Mouse (Mus musculus) neural tube, embryonic 15.5 days (tissue): Measurements from ENCODE around the gene Gpr85. TPM values are rescaled to one million over a fixed set of nuclear protein-coding genes. Genes with fewer than 3 reads are reported as not detected.

Experiments used
- ATAC-seq: fragments of 200-750 bp; cut with Nextera tagmentation; 2 replicates; pipeline ENCODE4 v1.8.0; 2017; ENCODE audit warnings: mild to moderate bottlenecking, moderate TSS enrichment, moderate library complexity; ENCODE audit not compliant: low FRiP score
- H3K27ac ChIP-seq: fragments of 300-500 bp; sonication (generic); replicated peaks from 2 replicates; pipeline ENCODE4 v1.5.1; 2015; ENCODE audit warnings: mild to moderate bottlenecking, inconsistent platforms
- H3K27me3 ChIP-seq: fragments of 300-500 bp; sonication (generic); replicated peaks from 2 replicates; pipeline ENCODE4 v1.6.1; 2015; ENCODE audit warnings: inconsistent platforms
- H3K36me3 ChIP-seq: fragments of 300-500 bp; sonication (generic); 2 replicates; pipeline ENCODE4 v1.6.1; 2015; ENCODE audit warnings: inconsistent platforms
- H3K4me1 ChIP-seq: fragments of 300-500 bp; sonication (generic); 2 replicates; pipeline ENCODE4 v1.6.1; 2015; ENCODE audit warnings: inconsistent platforms
- H3K4me2 ChIP-seq: fragments of 300-500 bp; sonication (generic); 2 replicates; pipeline ENCODE4 v1.6.1; 2015; ENCODE audit warnings: inconsistent platforms, mild to moderate bottlenecking, moderate library complexity
- H3K4me3 ChIP-seq: fragments of 300-500 bp; sonication (generic); replicated peaks from 2 replicates; pipeline ENCODE4 v1.5.1; 2015; ENCODE audit warnings: mild to moderate bottlenecking, inconsistent platforms
- H3K9ac ChIP-seq: fragments of 300-500 bp; sonication (generic); replicated peaks from 2 replicates; pipeline ENCODE4 v1.6.1; 2015; ENCODE audit warnings: mild to moderate bottlenecking, inconsistent platforms
- H3K9me3 ChIP-seq: fragments of 300-500 bp; sonication (generic); replicated peaks from 2 replicates; pipeline ENCODE4 v1.6.1; 2016; ENCODE audit warnings: inconsistent platforms
- WGBS: fragments of 180-500 bp; shearing (Covaris S2); methylation state at CpG from one replicate; pipeline ENCODE4 v1.1.7; 2015; ENCODE audit warnings: mixed read lengths; 5-methylcytosine and 5-hydroxymethylcytosine counted together
- polyA plus RNA-seq: library from polyadenylated mRNA; unstranded; fragments of >200 nt; fragmentation: Nextera tagmentation; extraction: Ambion mirVana; gene quantifications from 2 replicates; pipeline ENCODE4 v1.2.1, GENCODE M21; 2015

Gene Gpr85
- 100 and 119 TPM in 2 replicates for polyA plus RNA-seq

- Histone ChIP-seq H3K4me2 (peak within 1 kb of the TSS; percentile 73), H3K27ac (peak within 1 kb of the TSS; percentile 99), H3K9me3 (no peaks in the 10 kb centered on the region), H3K9ac (peak within 1 kb of the TSS; percentile 90), H3K4me3 (peak within 1 kb of the TSS; percentile 71), H3K4me1 (no peaks in the 10 kb centered on the region), H3K27me3 (no peaks in the 10 kb centered on the region), H3K36me3 (no peaks in the 10 kb centered on the region)
- WGBS = 24% methylated on average over 18 of the region's 18 CpGs
- peak; percentile 48 for ATAC-seq
Observed at GRCm38 (mm10) chr6:13839345-13840054, at the start of gene Gpr85. Gpr85 (minus strand) TSS chr6:13839942.

GRCm38 (mm10) chr6:13884877-13885592 lies 45.3 kb upstream of the Gpr85 start:
- Histone ChIP-seq H3K4me2 (no peak overlapping the region), H3K27ac (no peak overlapping the region), H3K9me3 (no peaks in the 10 kb centered on the region), H3K4me1 (no peaks in the 10 kb centered on the region), H3K4me3 (no peak overlapping the region), H3K9ac (no peak overlapping the region), H3K27me3 (no peaks in the 10 kb centered on the region), H3K36me3 (no peaks in the 10 kb centered on the region)
- ATAC-seq = no peak
- 92% methylated on average over 3 of the region's 3 CpGs for WGBS

GRCm38 (mm10) chr6:13882919-13883318 lies 43.2 kb upstream of the Gpr85 start:
- no peak for ATAC-seq
- H3K27me3 ChIP-seq = no peaks in the 10 kb centered on the region
- no peak overlapping the region for H3K4me3 ChIP-seq
- no peaks in the 10 kb centered on the region for H3K4me1 ChIP-seq
- H3K4me2 ChIP-seq = no peak overlapping the region
- no peak overlapping the region for H3K9ac ChIP-seq
- H3K27ac ChIP-seq = no peak overlapping the region
- no peaks in the 10 kb centered on the region for H3K36me3 ChIP-seq
- no peaks in the 10 kb centered on the region for H3K9me3 ChIP-seq

- Histone ChIP-seq H3K36me3 (no peaks in the 10 kb centered on the region), H3K27me3 (no peaks in the 10 kb centered on the region), H3K9me3 (no peaks in the 10 kb centered on the region), H3K4me3 (no peak overlapping the region), H3K4me2 (no peak overlapping the region), H3K9ac (no peak overlapping the region), H3K4me1 (peaks cover 10% of the 10 kb centered on the region), H3K27ac (no peak overlapping the region)
- no peak for ATAC-seq
- WGBS = 92% methylated on average over 2 of the region's 2 CpGs
Observed at GRCm38 (mm10) chr6:13873959-13874358, 34.2 kb upstream of the Gpr85 start.

GRCm38 (mm10) chr6:13872076-13872475 lies 32.3 kb upstream of the Gpr85 start:
- ATAC-seq = no peak
- H3K27me3 ChIP-seq = no peaks in the 10 kb centered on the region
- H3K9me3 ChIP-seq = no peaks in the 10 kb centered on the region
- peak overlapping the region; percentile 57 for H3K4me2 ChIP-seq
- H3K36me3 ChIP-seq = no peaks in the 10 kb centered on the region
- WGBS = 64% methylated on average over 7 of the region's 7 CpGs
- peaks cover 10% of the 10 kb centered on the region for H3K4me1 ChIP-seq
- peak overlapping the region; percentile 64; the same call in 1 of the 2 replicates for H3K4me3 ChIP-seq
- H3K9ac ChIP-seq = no peak overlapping the region
- no peak overlapping the region for H3K27ac ChIP-seq

GRCm38 (mm10) chr6:13871625-13871958 lies 31.9 kb upstream of the Gpr85 start:
- ATAC-seq = peak; percentile 84
- Histone ChIP-seq H3K27me3 (no peaks in the 10 kb centered on the region), H3K27ac (peak overlapping the region; percentile 65), H3K4me1 (peaks cover 10% of the 10 kb centered on the region), H3K36me3 (no peaks in the 10 kb centered on the region), H3K4me3 (peak overlapping the region; percentile 64), H3K9me3 (no peaks in the 10 kb centered on the region), H3K9ac (no peak overlapping the region; the same call in 1 of the 2 replicates), H3K4me2 (peak overlapping the region; percentile 57)
- WGBS = 3% methylated on average over 7 of the region's 7 CpGs

GRCm38 (mm10) chr6:13870919-13871624 lies 31.3 kb upstream of the Gpr85 start, which contains the start of gene 2610001J05Rik:
2610001J05Rik (minus strand) TSS chr6:13871518.
- H3K36me3 ChIP-seq = no peaks in the 10 kb centered on the region
- H3K4me3 ChIP-seq = peak within 1 kb of the TSS; percentile 64
- ATAC-seq = peak; percentile 100
- peaks cover 10% of the 10 kb centered on the region for H3K4me1 ChIP-seq
- no peaks in the 10 kb centered on the region for H3K27me3 ChIP-seq
- H3K27ac ChIP-seq = peak within 1 kb of the TSS; percentile 65
- no peaks in the 10 kb centered on the region for H3K9me3 ChIP-seq
- WGBS = 1% methylated on average over 19 of the region's 19 CpGs
- peak within 1 kb of the TSS; percentile 63 for H3K9ac ChIP-seq
- H3K4me2 ChIP-seq = peak within 1 kb of the TSS; percentile 57

DNA sequence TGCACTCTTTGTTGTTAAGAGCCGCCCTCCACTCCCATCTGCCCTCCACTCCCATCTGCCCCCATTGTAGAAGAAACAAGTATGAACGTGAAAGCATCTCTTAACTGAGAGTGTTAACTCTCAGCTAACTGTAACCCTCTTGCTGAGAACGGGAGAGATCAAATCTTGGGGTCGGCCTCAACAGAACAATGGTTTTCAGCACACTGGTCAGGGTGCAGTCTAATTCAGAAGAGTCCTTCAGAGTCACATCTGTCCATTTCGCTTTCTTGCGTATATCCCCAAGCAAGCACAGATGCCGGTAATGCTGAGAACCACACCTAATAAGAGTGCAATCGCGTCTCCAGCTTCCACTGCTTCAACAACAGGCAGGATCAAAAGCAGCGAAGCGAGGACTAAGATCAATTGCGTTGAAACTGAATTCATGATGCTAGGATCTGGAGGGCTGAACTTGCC lies 30.6 kb upstream of the Gpr85 start:
- H3K4me3 ChIP-seq = peak overlapping the region; percentile 39
- H3K27me3 ChIP-seq = no peaks in the 10 kb centered on the region
- H3K9me3 ChIP-seq = no peaks in the 10 kb centered on the region
- H3K9ac ChIP-seq = peak overlapping the region; percentile 51
- no peaks in the 10 kb centered on the region for H3K36me3 ChIP-seq
- no peak for ATAC-seq
- peak overlapping the region; percentile 57 for H3K4me2 ChIP-seq
- H3K27ac ChIP-seq = 0 out of 2 replicates have a peak overlapping the region, but pooled peaks have one; percentile 5
- peaks cover 10% of the 10 kb centered on the region for H3K4me1 ChIP-seq
- WGBS = 26% methylated on average over 12 of the region's 12 CpGs

DNA sequence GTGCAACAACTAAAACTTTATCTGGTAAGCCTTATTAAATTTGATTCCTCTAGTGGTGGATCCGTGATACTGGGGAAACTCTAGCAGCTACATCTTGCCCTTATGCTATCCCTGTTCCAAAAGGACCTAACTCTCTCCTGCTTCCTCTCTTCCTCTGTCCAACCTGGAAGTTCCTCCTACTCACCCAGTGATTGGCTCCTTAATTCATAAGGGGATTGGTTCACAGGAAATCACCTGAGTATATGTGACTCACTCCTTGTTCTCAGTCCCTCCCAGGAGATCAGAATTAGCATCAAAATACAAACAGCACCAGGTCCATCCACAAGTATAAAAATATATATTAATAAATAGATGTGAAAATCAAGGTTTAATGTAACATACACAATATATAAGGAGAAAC lies 20.9 kb upstream of the Gpr85 start:
- H3K4me3 ChIP-seq = no peak overlapping the region
- H3K4me1 ChIP-seq = no peaks in the 10 kb centered on the region
- H3K9me3 ChIP-seq = no peaks in the 10 kb centered on the region
- H3K27me3 ChIP-seq = no peaks in the 10 kb centered on the region
- no peak overlapping the region for H3K27ac ChIP-seq
- no peaks in the 10 kb centered on the region for H3K36me3 ChIP-seq
- H3K9ac ChIP-seq = no peak overlapping the region
- no peak for ATAC-seq
- 95% methylated on average over 1 of the region's 1 CpGs for WGBS
- H3K4me2 ChIP-seq = no peak overlapping the region

DNA sequence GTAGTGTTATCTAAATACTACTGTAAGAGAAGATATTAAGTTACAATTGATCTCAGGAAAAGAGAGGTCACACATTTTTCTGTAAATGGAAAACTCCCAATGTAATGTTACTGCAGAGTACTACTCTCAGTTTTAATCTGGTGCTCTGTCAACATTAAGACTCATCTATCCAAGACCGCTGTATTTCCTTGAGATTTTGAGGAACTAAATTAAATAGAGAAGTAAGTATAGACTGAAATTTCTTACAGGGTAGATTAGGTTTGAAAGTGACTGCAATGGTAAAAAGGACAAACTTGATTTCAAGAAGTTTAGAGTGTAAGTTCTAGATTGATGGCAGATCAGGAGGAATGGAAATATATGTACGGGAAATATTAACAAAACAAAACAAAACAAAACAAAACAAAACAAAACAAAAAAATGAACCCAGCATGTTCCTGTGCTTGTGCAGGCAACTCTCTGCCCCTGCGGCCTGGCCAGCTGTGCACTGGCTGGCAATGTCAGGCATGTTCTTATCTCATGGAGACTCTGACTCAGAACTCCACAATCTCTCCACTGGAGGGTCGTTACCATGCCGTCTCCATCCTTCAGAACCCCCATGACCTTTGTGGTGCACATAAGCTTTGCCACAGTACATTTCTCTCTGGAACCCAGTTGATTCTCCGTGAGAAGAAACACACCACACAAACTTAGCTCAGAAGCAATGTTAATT lies 20.3 kb upstream of the Gpr85 start:
- Histone ChIP-seq H3K4me1 (no peaks in the 10 kb centered on the region), H3K4me2 (no peak overlapping the region), H3K4me3 (no peak overlapping the region), H3K27me3 (no peaks in the 10 kb centered on the region), H3K9me3 (no peaks in the 10 kb centered on the region), H3K27ac (no peak overlapping the region), H3K9ac (no peak overlapping the region), H3K36me3 (no peaks in the 10 kb centered on the region)
- ATAC-seq = no peak
- WGBS = 92% methylated on average over 6 of the region's 6 CpGs

GRCm38 (mm10) chr6:13854230-13854629 lies 14.5 kb upstream of the Gpr85 start:
- Histone ChIP-seq H3K9me3 (no peaks in the 10 kb centered on the region), H3K4me1 (no peaks in the 10 kb centered on the region), H3K4me3 (no peak overlapping the region), H3K27ac (no peak overlapping the region), H3K9ac (no peak overlapping the region), H3K36me3 (no peaks in the 10 kb centered on the region), H3K27me3 (no peaks in the 10 kb centered on the region), H3K4me2 (no peak overlapping the region)
- ATAC-seq = no peak
- 30% methylated on average over 11 of the region's 11 CpGs for WGBS
